Mouse (Mus musculus) cerebellum, postnatal 25 days (tissue): ENCODE data around the gene Serpinb9.
"Not testable (repeated sequence)": the region's sequence is repeated elsewhere in the genome, so short reads cannot be mapped to it uniquely, and the experiment has no call there.

Source experiments
- DNase-seq, 2 experiments: peaks; one replicate each; pipeline ENCODE4 v3.0.0; 2021; ENCODE audit warnings: mixed read lengths in 2 of 2

The Serpinb9 gene

GRCm38 (mm10) chr13:33002950-33003349 is at the start of gene Serpinb9:
Serpinb9 (plus strand) TSS chr13:33003250.
- DNase-seq: no peak

DNA sequence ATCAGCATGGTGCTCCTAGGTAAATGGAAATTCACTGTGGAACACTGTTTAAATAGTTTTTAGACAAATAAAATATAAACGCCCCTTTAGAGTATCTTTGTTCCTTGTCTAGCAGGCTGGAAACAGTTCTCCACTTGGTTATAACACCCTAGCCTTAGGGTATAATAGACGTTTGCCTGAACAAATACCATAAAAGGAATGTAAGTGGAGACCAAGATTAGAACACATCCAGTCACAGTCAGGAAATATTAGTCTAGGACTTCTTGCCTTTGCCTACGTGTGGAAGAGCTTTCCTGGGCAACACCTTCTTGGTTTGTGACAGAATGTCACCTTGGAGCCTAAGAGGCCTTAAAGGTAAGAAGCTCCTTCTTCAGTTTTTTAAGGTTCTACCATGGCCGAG is 46.5 kb upstream of the Serpinb9 start:
- DNase-seq: no peak

GRCm38 (mm10) chr13:32957917-32958316 is 45.1 kb upstream of the Serpinb9 start:
- DNase-seq: no peak

DNA sequence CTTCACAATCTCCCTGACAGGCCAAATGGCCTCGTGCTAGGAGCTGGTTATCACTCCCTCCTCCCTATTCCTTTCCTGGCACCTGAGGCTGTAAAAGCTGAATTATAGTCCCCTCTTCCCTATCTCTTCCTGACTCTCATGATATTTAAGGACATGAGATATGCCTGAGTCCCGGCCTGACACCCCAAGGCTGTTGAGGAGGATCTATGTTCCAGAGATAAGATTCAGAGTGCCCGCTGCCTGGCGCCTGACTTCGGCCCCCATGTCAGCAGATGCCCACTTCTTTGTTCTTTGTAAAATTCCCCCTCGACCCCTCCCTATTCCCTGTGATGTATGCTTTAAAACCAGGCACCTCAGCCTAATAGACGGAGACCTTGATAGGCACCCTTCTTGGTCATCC is 44.5 kb upstream of the Serpinb9 start:
- not testable (repeated sequence) for DNase-seq

DNA sequence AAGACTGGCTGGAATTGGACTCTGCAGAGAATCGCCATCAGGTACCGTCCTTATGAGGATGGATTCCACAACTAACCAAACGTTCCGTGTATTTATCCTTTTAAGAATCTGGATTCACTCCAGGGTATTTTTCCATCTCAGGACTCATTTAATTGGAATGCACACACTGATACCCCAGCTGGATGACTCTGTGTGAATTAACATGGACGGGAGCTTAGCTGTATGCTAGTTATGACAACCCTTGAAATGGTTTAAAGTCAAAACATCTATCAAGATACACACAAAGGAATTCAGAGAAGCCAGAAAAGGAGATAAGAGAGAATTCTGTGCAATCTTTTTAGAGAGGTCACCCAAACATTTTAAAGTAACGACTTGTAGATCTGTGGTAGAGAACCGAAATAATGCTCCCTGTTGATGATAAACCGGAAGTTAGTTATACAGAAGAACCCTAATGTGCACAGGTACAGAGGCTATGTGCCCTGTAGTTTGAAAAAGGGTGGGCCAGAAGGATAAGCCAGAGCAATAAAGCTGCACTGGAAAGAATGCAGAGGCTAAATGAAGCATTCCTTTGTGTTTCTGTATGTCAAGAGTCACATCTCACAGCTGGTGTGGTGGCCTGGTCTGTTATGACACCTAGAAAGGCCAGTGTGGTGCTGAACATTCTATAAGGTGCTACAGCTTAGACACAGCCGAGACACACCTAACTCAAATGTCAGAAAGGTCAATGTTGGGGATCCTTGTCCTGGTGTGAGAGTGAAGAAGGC is 38.9 kb upstream of the Serpinb9 start:
- no peak for DNase-seq

- peak in 1 of 2 experiments; percentile 3 for DNase-seq
Measured at GRCm38 (mm10) chr13:32964989-32965811, 37.9 kb upstream of the Serpinb9 start, which contains the start of gene Serpinb6b. Serpinb6b (plus strand) TSS chr13:32965209.

- DNase-seq: no peak
Measured at GRCm38 (mm10) chr13:32966116-32966515, 36.9 kb upstream of the Serpinb9 start.

DNA sequence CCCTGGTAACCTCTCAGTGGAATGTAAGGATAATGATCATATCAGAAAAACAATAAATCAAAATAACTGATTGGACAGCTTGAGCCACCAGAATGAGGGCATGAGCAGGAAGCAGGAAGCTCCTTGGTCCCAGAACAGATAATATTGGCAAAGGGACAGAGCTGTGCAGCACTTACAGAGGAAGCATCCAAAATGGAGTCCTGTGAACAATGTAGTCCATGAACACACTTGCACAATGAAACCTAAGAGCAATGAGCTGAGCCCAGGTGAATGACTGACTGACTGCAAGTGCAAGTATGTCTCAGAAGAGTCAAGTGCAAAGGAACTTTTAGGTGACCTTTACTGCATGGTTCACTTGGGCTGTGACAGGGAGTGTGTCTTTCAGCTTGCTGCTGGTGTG is 35.8 kb upstream of the Serpinb9 start:
- DNase-seq: no peak

GRCm38 (mm10) chr13:32968353-32968984 is 34.6 kb upstream of the Serpinb9 start:
- no peak for DNase-seq

GRCm38 (mm10) chr13:32968996-32969640 is 33.9 kb upstream of the Serpinb9 start:
- no peak for DNase-seq

GRCm38 (mm10) chr13:32969641-32970040 is 33.4 kb upstream of the Serpinb9 start:
- DNase-seq: no peak

DNA sequence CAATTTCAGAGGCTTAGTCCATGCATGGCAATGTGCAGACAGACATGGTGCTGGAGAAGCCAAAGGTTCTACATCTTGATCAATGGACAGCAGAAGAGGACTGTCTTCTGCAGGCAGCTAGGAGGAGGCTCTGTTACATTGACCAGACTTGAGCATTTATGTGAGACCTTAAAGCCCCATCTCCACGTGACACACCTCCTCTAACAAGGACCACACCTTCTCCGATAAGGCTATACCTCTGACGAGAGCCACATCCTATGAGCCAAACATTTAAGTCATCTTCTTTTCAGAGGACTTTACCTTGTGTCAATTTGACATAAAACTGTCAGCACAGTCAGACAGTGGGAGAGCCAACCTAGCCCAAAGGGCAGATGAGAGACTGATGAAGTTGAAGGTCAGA is 32.3 kb upstream of the Serpinb9 start:
- no peak for DNase-seq

- no peak for DNase-seq
Measured at GRCm38 (mm10) chr13:32974268-32974667, 28.8 kb upstream of the Serpinb9 start.

- DNase-seq: no peak
Measured at GRCm38 (mm10) chr13:32974889-32975460, 28.1 kb upstream of the Serpinb9 start.

DNA sequence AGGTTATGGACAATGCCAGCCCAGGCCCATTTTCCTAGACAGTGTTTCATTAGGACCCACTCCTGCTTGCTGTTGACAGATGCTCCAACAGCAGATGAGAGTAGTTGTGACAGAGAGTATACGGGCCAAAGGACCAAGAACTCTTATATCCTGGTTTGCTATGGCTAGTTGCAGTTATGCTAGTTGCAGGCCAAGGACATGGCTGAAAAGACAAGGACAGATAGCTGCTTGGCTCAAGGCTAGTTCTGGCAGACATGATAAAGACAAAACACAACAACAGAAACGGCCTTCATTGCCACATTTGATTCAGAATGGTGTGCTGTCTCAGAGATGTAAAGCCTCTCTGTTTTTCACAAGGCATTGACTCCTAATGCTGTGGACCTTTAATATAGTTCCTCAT is 27.3 kb upstream of the Serpinb9 start:
- DNase-seq: no peak

DNA sequence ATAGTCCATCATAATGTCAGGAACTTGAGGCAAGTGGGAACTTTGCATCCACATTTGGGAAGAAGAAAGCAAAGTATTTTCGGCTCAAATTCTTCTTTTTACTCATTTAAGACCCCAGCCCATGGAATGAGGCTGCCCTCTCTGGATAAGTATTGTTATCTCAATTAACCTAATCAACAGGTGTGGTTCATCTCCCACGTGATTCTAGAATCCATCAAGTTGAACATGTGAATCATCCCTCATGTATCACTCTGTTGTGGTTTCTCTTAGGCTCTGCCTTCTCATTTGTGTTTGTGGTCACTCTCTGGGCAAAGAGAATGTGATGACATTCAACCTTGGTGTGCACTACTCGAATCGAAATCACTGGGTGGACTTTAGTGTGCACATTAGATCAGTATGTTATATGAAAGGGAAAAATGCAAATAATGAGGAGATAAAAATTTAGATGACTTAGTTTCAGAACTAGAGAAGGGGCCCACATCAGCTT is 20.5 kb upstream of the Serpinb9 start:
- DNase-seq: no peak

DNA sequence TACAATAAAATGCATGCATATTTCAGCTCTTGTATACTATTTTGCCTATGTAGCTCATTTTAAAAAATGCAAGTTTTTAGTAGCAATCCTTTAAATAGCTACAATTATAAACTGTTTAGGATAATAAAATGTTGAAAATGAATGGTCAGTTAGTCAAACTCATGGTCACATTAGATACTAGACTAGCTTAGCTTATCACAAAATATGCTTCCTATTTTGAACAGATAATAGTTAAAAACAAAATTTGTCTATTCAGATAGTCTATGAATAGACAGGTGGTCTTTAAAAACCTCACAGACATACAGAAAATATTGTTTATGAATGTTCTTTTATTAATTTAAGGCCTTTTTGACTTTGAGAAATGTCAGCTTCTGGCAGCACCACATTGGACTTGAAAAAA is 16.8 kb upstream of the Serpinb9 start:
- no peak for DNase-seq

GRCm38 (mm10) chr13:32993152-32993893 is 9.7 kb upstream of the Serpinb9 start:
- no peak for DNase-seq

GRCm38 (mm10) chr13:32993894-32994242 is 9.2 kb upstream of the Serpinb9 start:
- DNase-seq: no peak

DNA sequence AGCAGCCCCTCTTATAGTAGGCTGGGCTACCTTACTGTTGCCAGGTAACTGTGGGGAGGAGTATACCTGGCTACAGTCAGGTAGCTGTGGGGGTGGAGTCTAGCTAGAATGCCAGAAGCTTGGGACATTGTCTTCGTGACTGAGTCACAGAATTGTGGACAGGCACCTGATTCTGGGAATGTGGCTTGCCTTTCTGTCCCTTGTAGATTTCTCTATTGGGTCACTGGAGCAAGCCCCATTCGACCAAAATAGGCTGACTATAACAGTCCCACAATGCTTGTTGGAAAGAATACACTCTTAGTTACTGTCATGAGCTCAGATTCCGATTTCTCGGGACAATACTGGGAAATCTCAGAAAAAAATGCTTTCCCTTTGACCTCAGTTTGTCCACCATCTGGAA is 8.0 kb upstream of the Serpinb9 start:
- no peak for DNase-seq

DNA sequence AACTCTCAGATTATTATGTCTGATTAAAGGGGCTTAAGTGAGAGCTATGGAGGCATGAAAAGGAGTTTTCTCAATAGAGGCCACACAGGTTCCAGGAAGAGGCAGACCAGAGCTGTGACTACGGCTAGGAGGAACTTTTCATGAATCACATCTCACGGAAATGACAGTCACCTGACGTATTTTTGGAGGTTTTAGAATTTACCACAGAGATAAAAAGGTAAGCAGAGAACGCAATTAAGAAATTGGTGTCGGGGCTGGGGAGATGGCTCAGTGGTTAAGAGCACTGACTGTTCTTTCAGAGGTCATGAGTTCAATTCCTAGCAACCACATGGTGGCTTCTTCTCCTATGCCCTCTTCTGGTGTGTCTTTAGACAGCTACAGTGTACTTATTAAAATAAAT is 1.7 kb upstream of the Serpinb9 start:
- DNase-seq: no peak
